Mouse (Mus musculus): Measurements from ENCODE around the gene Clstn2. TPM values are rescaled to one million over a fixed set of nuclear protein-coding genes. Genes with fewer than 3 reads are reported as not detected.

The Clstn2 gene
- total and polyA plus RNA-seq, 3 experiments, result not detected

DNA sequence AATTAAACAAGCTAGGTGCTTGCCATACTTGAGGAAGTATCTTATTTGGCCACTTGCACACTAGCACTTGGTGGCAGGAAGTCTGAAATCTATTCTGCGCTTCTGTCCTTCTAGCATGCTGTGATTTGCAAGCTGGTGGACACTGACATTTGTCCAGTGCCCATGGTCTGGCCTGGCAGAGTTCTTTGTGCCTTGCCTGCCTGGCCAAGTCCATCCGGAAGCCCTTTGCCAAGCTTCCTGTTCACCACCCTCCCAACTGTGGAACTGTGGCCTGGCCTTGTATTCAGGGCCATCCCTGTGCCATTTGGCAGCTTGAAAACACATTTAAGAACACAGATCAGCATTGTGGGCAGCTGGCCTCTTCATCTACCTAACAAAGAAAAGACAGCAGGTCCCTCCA lies 24.3 kb upstream of the Clstn2 start:
- peaks cover 67% of the 10 kb centered on the region for H3K9me3 ChIP-seq (replicated peaks; ENCODE audit: low read length)
- dilution Hi-C loops (cut with MboI; ENCODE audit: extremely low pct_ligation_motif_present, extremely low pct_unique_long_range_greater_than_20kb, low sequenced_read_pairs), result no loop called here
- no peaks in the 10 kb centered on the region for H3K36me3 ChIP-seq (replicated peaks in 1 of 2; ENCODE audit: control insufficient read depth in 1 of 2, insufficient read depth in 1 of 2, low read length in 1 of 2)
- H3K27me3 ChIP-seq (replicated peaks), result no peaks in the 10 kb centered on the region
- H3K9ac ChIP-seq (ENCODE audit: insufficient read depth, low read depth), result no peak overlapping the region
- H3K4me2 ChIP-seq (ENCODE audit: insufficient read depth, low read depth, poor library complexity, severe bottlenecking), result no peak overlapping the region
- no peak for DNase-seq (ENCODE audit: extremely low read depth)
- TF ChIP-seq USF2 (conservative IDR thresholded peaks at IDR 0.05; ENCODE audit: low read depth, low read length) (no peak), CTCF (conservative IDR thresholded peaks at IDR 0.05 in 1 of 2, IDR thresholded peaks at IDR 0.05 in 1 of 2; ENCODE audit: low read depth in 2 of 2, low read length in 2 of 2) (no peak), E2F4 (IDR thresholded peaks at IDR 0.05; ENCODE audit: insufficient replicate concordance, low read depth, low read length) (no peak), TCF12 (IDR thresholded peaks at IDR 0.05; ENCODE audit: low read depth, low read length) (no peak), TBP (conservative IDR thresholded peaks at IDR 0.05; ENCODE audit: low read depth, low read length) (no peak), KAT2A (IDR thresholded peaks at IDR 0.05; ENCODE audit: insufficient replicate concordance, low read length) (no peak), SIN3A (IDR thresholded peaks at IDR 0.05; ENCODE audit: low read length) (no peak), CHD1 (IDR thresholded peaks at IDR 0.05; ENCODE audit: low read depth, low read length) (no peak), NELFE (IDR thresholded peaks at IDR 0.05; ENCODE audit: low read depth, low read length) (no peak), POLR2A (IDR thresholded peaks at IDR 0.05; ENCODE audit: low read depth, low read length) (no peak), MAX (IDR thresholded peaks at IDR 0.05; ENCODE audit: low read length) (no peak), ZNF384 (IDR thresholded peaks at IDR 0.05; ENCODE audit: low read depth, low read length) (no peak)
- in situ Hi-C loops (cut with MboI; ENCODE audit: low pct_ligation_motif_present, low pct_unique_long_range_greater_than_20kb, low sequenced_read_pairs), result no loop called here
- H3K27ac ChIP-seq (ENCODE audit: insufficient read depth, low read depth), result no peak overlapping the region
- H3K79me2 ChIP-seq (replicated peaks; ENCODE audit: control insufficient read depth, extremely low read depth, insufficient read depth, poor library complexity, severe bottlenecking), result no peaks in the 10 kb centered on the region
- no peaks in the 10 kb centered on the region for H3K4me1 ChIP-seq (ENCODE audit: control insufficient read depth in 1 of 2, insufficient read depth in 2 of 2)
- no peak overlapping the region for H3K4me3 ChIP-seq (replicated peaks in 1 of 3; ENCODE audit: low read depth in 2 of 3, low read length in 2 of 3, poor library complexity in 1 of 3)

DNA sequence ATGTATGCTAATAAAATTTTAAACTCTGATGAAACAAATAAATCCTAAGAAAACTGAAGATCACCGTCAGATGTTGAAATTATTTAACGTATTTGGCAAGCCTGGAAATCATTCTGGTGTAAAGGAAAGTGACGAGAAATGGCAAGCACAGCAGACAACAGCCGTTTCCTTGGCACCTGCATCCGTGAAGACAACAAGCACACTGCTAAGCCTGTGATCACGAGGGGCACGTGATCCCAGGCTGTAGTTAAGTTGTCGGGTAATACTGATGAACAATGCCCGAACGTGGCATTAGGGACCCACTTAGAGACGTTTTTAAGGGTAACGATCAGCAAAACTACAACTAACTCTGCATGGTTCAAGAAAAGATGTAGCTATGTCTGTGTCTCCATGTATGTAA lies 18.4 kb upstream of the Clstn2 start:
- H3K4me1 ChIP-seq (ENCODE audit: control insufficient read depth in 1 of 2, insufficient read depth in 2 of 2), result no peaks in the 10 kb centered on the region
- no peaks in the 10 kb centered on the region for H3K79me2 ChIP-seq (replicated peaks; ENCODE audit: control insufficient read depth, extremely low read depth, insufficient read depth, poor library complexity, severe bottlenecking)
- no peak for DNase-seq (ENCODE audit: extremely low read depth)
- dilution Hi-C loops (cut with MboI; ENCODE audit: extremely low pct_ligation_motif_present, extremely low pct_unique_long_range_greater_than_20kb, low sequenced_read_pairs) (no loop called here), in situ Hi-C loops (cut with MboI; ENCODE audit: low pct_ligation_motif_present, low pct_unique_long_range_greater_than_20kb, low sequenced_read_pairs) (no loop called here)
- peaks cover 53% of the 10 kb centered on the region for H3K9me3 ChIP-seq (replicated peaks; ENCODE audit: low read length)
- TF ChIP-seq ZKSCAN1 (IDR thresholded peaks at IDR 0.05; ENCODE audit: borderline replicate concordance, low read depth, low read length) (no peak), MYC (IDR thresholded peaks at IDR 0.05; ENCODE audit: low read depth, low read length) (no peak), CHD1 (IDR thresholded peaks at IDR 0.05; ENCODE audit: low read depth, low read length) (no peak), EP300 (IDR thresholded peaks at IDR 0.05; ENCODE audit: low read length) (no peak), E2F4 (IDR thresholded peaks at IDR 0.05; ENCODE audit: insufficient replicate concordance, low read depth, low read length) (no peak), GABPA (IDR thresholded peaks at IDR 0.05; ENCODE audit: insufficient replicate concordance, low read depth, low read length) (no peak), ZC3H11A (IDR thresholded peaks at IDR 0.05; ENCODE audit: low read depth, low read length) (no peak)
- no peaks in the 10 kb centered on the region for H3K27me3 ChIP-seq (replicated peaks)
- no peak overlapping the region for H3K9ac ChIP-seq (ENCODE audit: insufficient read depth, low read depth)
- H3K4me2 ChIP-seq (ENCODE audit: insufficient read depth, low read depth, poor library complexity, severe bottlenecking), result no peak overlapping the region
- no peak overlapping the region for H3K4me3 ChIP-seq (replicated peaks in 1 of 3; ENCODE audit: low read depth in 2 of 3, low read length in 2 of 3, poor library complexity in 1 of 3)
- H3K36me3 ChIP-seq (replicated peaks in 1 of 2; ENCODE audit: control insufficient read depth in 1 of 2, insufficient read depth in 1 of 2, low read length in 1 of 2), result no peaks in the 10 kb centered on the region
- H3K27ac ChIP-seq (ENCODE audit: insufficient read depth, low read depth), result no peak overlapping the region; the same call in 1 of the 2 replicates

All from CH12.LX (cell line).